Mouse (Mus musculus) cerebellum, adult 2 months (tissue): ENCODE data around the gene Pik3cd. TPM values are rescaled to one million over a fixed set of nuclear protein-coding genes. Genes with fewer than 3 reads are reported as not detected.

Experiments
- DNase-seq, 2 experiments: peaks; one replicate each; pipeline ENCODE4 v3.0.0; 2021
- H3K27ac ChIP-seq: fragments of 200-500 bp; 2 replicates; pipeline ENCODE4 v1.5.1; 2012; ENCODE audit warnings: low read length, control low read depth, inconsistent platforms; ENCODE audit not compliant: insufficient read depth
- H3K27me3 ChIP-seq: fragments of 200-500 bp; 2 replicates; pipeline ENCODE4 v1.6.1; 2012; ENCODE audit warnings: inconsistent platforms, mild to moderate bottlenecking, low read length, moderate library complexity; ENCODE audit not compliant: control insufficient read depth, insufficient read depth
- H3K4me1 ChIP-seq: fragments of 200-500 bp; 2 replicates; pipeline ENCODE4 v1.6.1; 2011; ENCODE audit warnings: low read length; ENCODE audit not compliant: control insufficient read depth, insufficient read depth
- H3K4me3 ChIP-seq: fragments of 200-500 bp; replicated peaks from 2 replicates; pipeline ENCODE3; 2011; ENCODE audit warnings: mild to moderate bottlenecking, low read depth, low read length, control low read depth; ENCODE audit not compliant: insufficient read depth
- CTCF ChIP-seq: fragments of 200-500 bp; IDR thresholded peaks from 2 replicates; pipeline ENCODE4 v1.5.1; 2011; ENCODE audit warnings: low read depth, mild to moderate bottlenecking, control low read depth, low read length, moderate library complexity, borderline replicate concordance; ENCODE audit not compliant: insufficient read depth
- POLR2A ChIP-seq: fragments of 200-500 bp; IDR thresholded peaks from 2 replicates; pipeline ENCODE4 v1.6.1; 2011; ENCODE audit warnings: low read length, control low read depth, borderline replicate concordance; ENCODE audit not compliant: insufficient read depth
- WGBS: fragments of 180-500 bp; shearing (Covaris S2); methylation state at CpG from one replicate; pipeline ENCODE4 v1.1.7; 2018; 5-methylcytosine and 5-hydroxymethylcytosine counted together
- polyA plus RNA-seq: library from polyadenylated mRNA; depleted of rRNA; stranded (reverse); fragments of >200 nt; gene quantifications from 2 replicates; pipeline ENCODE4 v1.2.3, GENCODE M21; 2012

The Pik3cd gene
- polyA plus RNA-seq, 1 experiment, result 8.6 TPM

- Histone ChIP-seq H3K4me3 (no peak overlapping the region), H3K4me1 (no peaks in the 10 kb centered on the region), H3K27me3 (no peaks in the 10 kb centered on the region), H3K27ac (no peak overlapping the region)
- TF ChIP-seq POLR2A, result no peak
- TF ChIP-seq CTCF, result no peak
- no peak for DNase-seq
- 88% methylated on average over 9 of the region's 9 CpGs for WGBS
Observed at GRCm38 (mm10) chr4:149645761-149646160, 56.6 kb downstream of the Pik3cd start.

GRCm38 (mm10) chr4:149641956-149642355 lies 60.4 kb downstream of the Pik3cd start:
- WGBS, result 86% methylated on average over 5 of the region's 5 CpGs

GRCm38 (mm10) chr4:149641400-149641799 lies 61.0 kb downstream of the Pik3cd start:
- TF ChIP-seq CTCF, result no peak
- TF ChIP-seq POLR2A, result no peak
- Histone ChIP-seq H3K4me3 (no peak overlapping the region), H3K27me3 (no peaks in the 10 kb centered on the region), H3K27ac (no peak overlapping the region), H3K4me1 (no peaks in the 10 kb centered on the region)
- no peak for DNase-seq
- WGBS, result 84% methylated on average over 8 of the region's 8 CpGs

More at GRCm38 (mm10) chr4:149641956-149642355, 60.4 kb downstream of the Pik3cd start:
- no peaks in the 10 kb centered on the region for H3K27me3 ChIP-seq
- DNase-seq, result no peak
- no peaks in the 10 kb centered on the region for H3K4me1 ChIP-seq
- TF ChIP-seq CTCF (no peak), POLR2A (no peak)
- no peak overlapping the region for H3K27ac ChIP-seq
- no peak overlapping the region for H3K4me3 ChIP-seq

GRCm38 (mm10) chr4:149640831-149641230 lies 61.5 kb downstream of the Pik3cd start:
- DNase-seq, result no peak
- TF ChIP-seq POLR2A, result no peak
- no peak for TF ChIP-seq CTCF
- 56% methylated on average over 9 of the region's 9 CpGs for WGBS
- Histone ChIP-seq H3K4me1 (no peaks in the 10 kb centered on the region), H3K27me3 (no peaks in the 10 kb centered on the region), H3K4me3 (no peak overlapping the region), H3K27ac (no peak overlapping the region)

GRCm38 (mm10) chr4:149637942-149638341 lies 64.4 kb downstream of the Pik3cd start:
- H3K27ac ChIP-seq, result no peak overlapping the region
- no peak overlapping the region for H3K4me3 ChIP-seq
- 68% methylated on average over 7 of the region's 7 CpGs for WGBS
- TF ChIP-seq CTCF, result no peak
- no peaks in the 10 kb centered on the region for H3K27me3 ChIP-seq
- no peak for DNase-seq
- H3K4me1 ChIP-seq, result no peaks in the 10 kb centered on the region

DNA sequence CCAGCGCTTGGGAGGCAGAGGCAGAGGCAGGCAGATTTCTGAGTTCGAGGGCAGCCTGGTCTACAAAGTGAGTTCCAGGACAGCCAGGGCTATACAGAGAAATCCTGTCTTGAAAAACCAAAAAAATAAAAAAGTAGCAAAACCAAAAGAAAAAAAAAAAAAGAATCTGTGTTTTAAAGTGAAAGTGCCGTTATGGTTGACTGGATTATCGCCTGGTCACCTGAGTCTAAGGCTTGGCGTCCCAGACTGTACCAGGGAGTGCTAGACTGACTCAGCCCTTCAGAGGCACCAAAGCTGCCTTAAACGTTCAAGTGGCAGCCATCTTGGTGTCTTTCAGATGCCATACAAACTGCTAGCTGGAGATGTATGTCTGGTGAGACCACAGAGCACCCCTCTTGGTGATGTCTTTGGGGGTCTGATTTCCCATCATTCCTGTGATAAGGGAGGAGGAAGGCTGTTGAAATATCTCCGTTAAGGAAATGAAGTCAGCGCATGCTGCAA lies 66.4 kb downstream of the Pik3cd start:
- no peak overlapping the region for H3K27ac ChIP-seq
- H3K4me3 ChIP-seq, result no peak overlapping the region
- no peaks in the 10 kb centered on the region for H3K27me3 ChIP-seq
- H3K4me1 ChIP-seq, result no peaks in the 10 kb centered on the region
- no peak for TF ChIP-seq POLR2A
- no peak for TF ChIP-seq CTCF
- no peak for DNase-seq
- 89% methylated on average over 8 of the region's 8 CpGs for WGBS

DNA sequence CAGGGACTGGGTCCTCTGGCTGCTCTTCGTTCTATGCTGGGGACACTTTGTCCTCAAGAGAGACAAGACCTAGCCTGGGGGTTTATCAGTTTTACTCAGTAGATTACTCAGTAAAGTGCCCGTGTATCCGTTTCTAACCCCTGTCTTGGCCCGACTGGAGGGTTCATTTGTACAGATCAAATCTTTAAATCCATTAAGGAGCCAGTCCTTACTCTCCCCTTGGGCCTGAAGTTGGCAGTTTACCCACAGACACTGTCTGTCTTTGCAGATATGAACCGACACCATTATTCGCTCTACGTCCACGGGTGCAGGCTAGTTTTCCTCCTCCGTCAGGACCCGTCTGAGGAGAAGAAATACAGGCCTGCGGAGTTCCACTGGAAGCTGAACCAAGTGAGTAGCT lies 67.4 kb downstream of the Pik3cd start:
- no peaks in the 10 kb centered on the region for H3K27me3 ChIP-seq
- WGBS, result 94% methylated on average over 11 of the region's 11 CpGs
- H3K4me3 ChIP-seq, result no peak overlapping the region
- H3K4me1 ChIP-seq, result no peaks in the 10 kb centered on the region
- TF ChIP-seq POLR2A, result no peak
- no peak for TF ChIP-seq CTCF
- no peak for DNase-seq
- no peak overlapping the region for H3K27ac ChIP-seq

- no peak for DNase-seq
- TF ChIP-seq CTCF (no peak), POLR2A (no peak)
- 92% methylated on average over 1 of the region's 1 CpGs for WGBS
- Histone ChIP-seq H3K27ac (no peak overlapping the region), H3K4me3 (no peak overlapping the region), H3K27me3 (no peaks in the 10 kb centered on the region), H3K4me1 (no peaks in the 10 kb centered on the region)
Observed at GRCm38 (mm10) chr4:149634157-149634556, 68.2 kb downstream of the Pik3cd start.
